Mouse (Mus musculus) myocyte (in vitro differentiated cells): ENCODE results near the gene Hemgn. TPM values are rescaled to one million over a fixed set of nuclear protein-coding genes. Genes with fewer than 3 reads are reported as not detected.

Experiments
- H3K27me3 ChIP-seq: one replicate; pipeline ENCODE4 v1.6.1; 2011; ENCODE audit not compliant: control insufficient read depth, insufficient read depth, insufficient read length
- H3K36me3 ChIP-seq: one replicate; pipeline ENCODE4 v1.6.1; 2011; ENCODE audit not compliant: control insufficient read depth, insufficient read depth
- H3K4me2 ChIP-seq: one replicate; pipeline ENCODE4 v1.6.1; 2011; ENCODE audit warnings: low read depth, control low read depth
- H3K4me3 ChIP-seq: one replicate; pipeline ENCODE4 v1.5.1; 2011; ENCODE audit warnings: mild to moderate bottlenecking, control low read depth, moderate library complexity
- H3K79me2 ChIP-seq: one replicate; pipeline ENCODE4 v1.6.1; 2011; ENCODE audit not compliant: control insufficient read depth, insufficient read depth
- H3ac ChIP-seq: one replicate; pipeline ENCODE4 v1.6.1; 2011; ENCODE audit not compliant: control insufficient read depth, insufficient read length
- CEBPB ChIP-seq: IDR thresholded peaks from 2 replicates; pipeline ENCODE4 v1.6.1; 2011; ENCODE audit warnings: mild to moderate bottlenecking, moderate library complexity; ENCODE audit not compliant: poor library complexity, insufficient read depth, severe bottlenecking
- E2F4 ChIP-seq: IDR thresholded peaks from one replicate; pipeline ENCODE4 v1.6.1; 2011; ENCODE audit warnings: mild to moderate bottlenecking, control low read depth, moderate library complexity; ENCODE audit not compliant: insufficient read depth
- MAX ChIP-seq: IDR thresholded peaks from one replicate; pipeline ENCODE4 v1.6.1; 2011; ENCODE audit warnings: low read depth, mild to moderate bottlenecking, control low read depth
- MYOD1 ChIP-seq, 3 experiments: IDR thresholded peaks; one replicate each; pipeline ENCODE4 v1.6.1; 2011; ENCODE audit warnings: control low read depth in 2 of 3, low read depth in 2 of 3, mild to moderate bottlenecking in 2 of 3, moderate library complexity in 1 of 3; ENCODE audit not compliant: insufficient read length in 2 of 3, control insufficient read depth in 1 of 3
- MYOG ChIP-seq, 3 experiments: IDR thresholded peaks; one replicate each; pipeline ENCODE4 v1.6.1; 2011; ENCODE audit warnings: control low read depth in 2 of 3, low read depth in 2 of 3, mild to moderate bottlenecking in 2 of 3; ENCODE audit not compliant: insufficient read length in 2 of 3, control insufficient read depth in 1 of 3, insufficient read depth in 1 of 3
- POLR2A ChIP-seq: IDR thresholded peaks from one replicate; pipeline ENCODE4 v1.6.1; 2011; ENCODE audit warnings: low read depth, mild to moderate bottlenecking, control low read depth, moderate library complexity; ENCODE audit not compliant: insufficient read length
- POLR2AphosphoS2 ChIP-seq: IDR thresholded peaks from one replicate; pipeline ENCODE4 v1.6.1; 2011; ENCODE audit warnings: low read depth, control low read depth; ENCODE audit not compliant: insufficient read length
- REST ChIP-seq: IDR thresholded peaks from one replicate; pipeline ENCODE4 v1.6.1; 2011; ENCODE audit warnings: mild to moderate bottlenecking, control low read depth, moderate library complexity; ENCODE audit not compliant: insufficient read depth, insufficient read length
- SRF ChIP-seq: IDR thresholded peaks from one replicate; pipeline ENCODE4 v1.6.1; 2011; ENCODE audit warnings: low read depth; ENCODE audit not compliant: control insufficient read depth, insufficient read length
- TCF12 ChIP-seq: IDR thresholded peaks from one replicate; pipeline ENCODE4 v1.6.1; 2011; ENCODE audit warnings: mild to moderate bottlenecking, control low read depth; ENCODE audit not compliant: poor library complexity, insufficient read depth, severe bottlenecking
- TCF3 ChIP-seq: IDR thresholded peaks from one replicate; pipeline ENCODE4 v1.6.1; 2011; ENCODE audit warnings: low read depth, control low read depth; ENCODE audit not compliant: insufficient read length
- USF1 ChIP-seq: IDR thresholded peaks from one replicate; pipeline ENCODE4 v1.6.1; 2011; ENCODE audit warnings: low read depth, mild to moderate bottlenecking, control low read depth, moderate library complexity
- polyA plus RNA-seq: library from polyadenylated mRNA; unstranded; fragments of >200 nt; fragmentation: generic; extraction: Trizol; gene quantifications from one replicate; pipeline ENCODE4 v1.2.1, GENCODE M21; 2012; ENCODE audit warnings: missing spikeins

The Hemgn gene
- polyA plus RNA-seq, 1 experiment = not detected

- H3K27me3 ChIP-seq = peaks cover 23% of the 10 kb centered on the region
- H3K4me3 ChIP-seq = no peak overlapping the region
- H3ac ChIP-seq = no peak overlapping the region
- H3K4me2 ChIP-seq = no peak overlapping the region
- H3K79me2 ChIP-seq = no peaks in the 10 kb centered on the region
- H3K36me3 ChIP-seq = no peaks in the 10 kb centered on the region
- TF ChIP-seq USF1 (no peak), TCF12 (no peak), CEBPB (no peak), SRF (no peak), REST (no peak), MYOD1 (IDR thresholded peaks at IDR 0.05; ENCODE audit: control insufficient read depth in 1 of 3, insufficient read length in 2 of 3, low read depth in 2 of 3) (no peak), MAX (no peak), POLR2A (no peak), TCF3 (no peak), POLR2AphosphoS2 (no peak), E2F4 (no peak), MYOG (IDR thresholded peaks at IDR 0.05; ENCODE audit: control insufficient read depth in 1 of 3, insufficient read depth in 1 of 3, insufficient read length in 2 of 3, low read depth in 2 of 3) (no peak)
These were observed 4.2 kb upstream of the Hemgn start for GRCm38 (mm10) chr4:46417491-46417890.

GRCm38 (mm10) chr4:46412113-46412512, 1.2 kb downstream of the Hemgn start:
- Histone ChIP-seq H3K79me2 (no peaks in the 10 kb centered on the region), H3K4me2 (no peak overlapping the region), H3K4me3 (no peak overlapping the region), H3K27me3 (peaks cover 62% of the 10 kb centered on the region), H3ac (no peak overlapping the region), H3K36me3 (no peaks in the 10 kb centered on the region)
- TF ChIP-seq SRF (no peak), REST (no peak), MAX (no peak), E2F4 (no peak), MYOG (IDR thresholded peaks at IDR 0.05; ENCODE audit: control insufficient read depth in 1 of 3, insufficient read depth in 1 of 3, insufficient read length in 2 of 3, low read depth in 2 of 3) (no peak), CEBPB (no peak), POLR2AphosphoS2 (no peak), POLR2A (no peak), TCF3 (no peak), MYOD1 (IDR thresholded peaks at IDR 0.05; ENCODE audit: control insufficient read depth in 1 of 3, insufficient read length in 2 of 3, low read depth in 2 of 3) (no peak), TCF12 (no peak), USF1 (no peak)

- Histone ChIP-seq H3K36me3 (no peaks in the 10 kb centered on the region), H3K4me3 (no peak overlapping the region), H3K27me3 (peaks cover 66% of the 10 kb centered on the region), H3ac (no peak overlapping the region), H3K79me2 (no peaks in the 10 kb centered on the region), H3K4me2 (no peak overlapping the region)
- TF ChIP-seq TCF3 (no peak), TCF12 (no peak), MAX (no peak), REST (no peak), E2F4 (no peak), POLR2A (no peak), CEBPB (no peak), MYOD1 (IDR thresholded peaks at IDR 0.05; ENCODE audit: control insufficient read depth in 1 of 3, insufficient read length in 2 of 3, low read depth in 2 of 3) (no peak), SRF (no peak), POLR2AphosphoS2 (no peak), MYOG (IDR thresholded peaks at IDR 0.05; ENCODE audit: control insufficient read depth in 1 of 3, insufficient read depth in 1 of 3, insufficient read length in 2 of 3, low read depth in 2 of 3) (no peak), USF1 (no peak)
These were observed 1.8 kb downstream of the Hemgn start for GRCm38 (mm10) chr4:46411489-46411888.

GRCm38 (mm10) chr4:46410677-46411076, 2.6 kb downstream of the Hemgn start:
- no peak for TF ChIP-seq REST
- TF ChIP-seq USF1 = no peak
- TF ChIP-seq MAX = no peak
- no peak for TF ChIP-seq MYOG (IDR thresholded peaks at IDR 0.05; ENCODE audit: control insufficient read depth in 1 of 3, insufficient read depth in 1 of 3, insufficient read length in 2 of 3, low read depth in 2 of 3)
- TF ChIP-seq TCF12 = no peak
- TF ChIP-seq SRF = no peak
- no peak for TF ChIP-seq CEBPB
- TF ChIP-seq MYOD1 (IDR thresholded peaks at IDR 0.05; ENCODE audit: control insufficient read depth in 1 of 3, insufficient read length in 2 of 3, low read depth in 2 of 3) = no peak
- no peak for TF ChIP-seq TCF3
- no peak for TF ChIP-seq POLR2A
- TF ChIP-seq E2F4 = no peak
- TF ChIP-seq POLR2AphosphoS2 = no peak

More at GRCm38 (mm10) chr4:46410677-46411076, 2.6 kb downstream of the Hemgn start:
- H3K79me2 ChIP-seq = no peaks in the 10 kb centered on the region
- no peaks in the 10 kb centered on the region for H3K36me3 ChIP-seq
- H3K4me3 ChIP-seq = no peak overlapping the region
- H3ac ChIP-seq = no peak overlapping the region
- no peak overlapping the region for H3K4me2 ChIP-seq
- peaks cover 66% of the 10 kb centered on the region for H3K27me3 ChIP-seq
